Mouse (Mus musculus) heart, embryonic 10.5 days (tissue): Measurements from ENCODE around the gene Fam24a. TPM values are rescaled to one million over a fixed set of nuclear protein-coding genes. Genes with fewer than 3 reads are reported as not detected.
A peak's percentile ranks its signal among the peaks of the same experiment; 100 is the strongest.

ENCODE experiments used
- DNase-seq: peaks from one replicate; pipeline ENCODE4 v3.0.0-alpha.2; 2017; ENCODE audit warnings: low spot score
- H3K27ac ChIP-seq: fragments of 300-500 bp; sonication (generic); 2 replicates; pipeline ENCODE4 v1.5.1; 2016; ENCODE audit warnings: mild to moderate bottlenecking
- H3K27me3 ChIP-seq: fragments of 300-500 bp; sonication (generic); 2 replicates; pipeline ENCODE4 v1.6.1; 2016; ENCODE audit warnings: mild to moderate bottlenecking; ENCODE audit not compliant: poor library complexity, insufficient read depth, severe bottlenecking
- H3K36me3 ChIP-seq: fragments of 300-500 bp; sonication (generic); 2 replicates; pipeline ENCODE4 v1.6.1; 2016; ENCODE audit warnings: mild to moderate bottlenecking, moderate library complexity
- H3K4me1 ChIP-seq: fragments of 300-500 bp; sonication (generic); 2 replicates; pipeline ENCODE4 v1.6.1; 2016; ENCODE audit warnings: mild to moderate bottlenecking
- H3K4me3 ChIP-seq: fragments of 300-500 bp; sonication (generic); 2 replicates; pipeline ENCODE4 v1.5.1; 2016; ENCODE audit warnings: mild to moderate bottlenecking, moderate library complexity
- H3K9me3 ChIP-seq: fragments of 300-500 bp; sonication (generic); 2 replicates; pipeline ENCODE4 v1.6.1; 2016; ENCODE audit warnings: mild to moderate bottlenecking, moderate library complexity
- WGBS: fragments of 180-500 bp; shearing (Covaris S2); methylation state at CpG from one replicate; pipeline ENCODE4 v1.1.7; 2016; 5-methylcytosine and 5-hydroxymethylcytosine counted together
- polyA plus RNA-seq: library from polyadenylated mRNA; unstranded; fragments of >200 nt; fragmentation: Nextera tagmentation; extraction: Ambion mirVana; gene quantifications from 2 replicates; pipeline ENCODE4 v1.2.1, GENCODE M21; 2016

Gene Fam24a
- not detected in 2 replicates for polyA plus RNA-seq

- Histone ChIP-seq H3K27ac (no peak within 1 kb of the TSS), H3K4me3 (no peak within 1 kb of the TSS), H3K27me3 (no peaks in the 10 kb centered on the region), H3K4me1 (peaks cover 7% of the 10 kb centered on the region), H3K9me3 (no peaks in the 10 kb centered on the region), H3K36me3 (peaks cover 4% of the 10 kb centered on the region; the same call in 1 of the 2 replicates)
- 61% methylated on average over 1 of the region's 1 CpGs for WGBS
- no peak for DNase-seq
Measured at GRCm38 (mm10) chr7:131333564-131333963, at the start of gene Fam24a. TSS of gene Fam24a (plus strand) at chr7:131333864.

GRCm38 (mm10) chr7:131297151-131297550 lies 36.5 kb upstream of the Fam24a start:
- WGBS: 70% methylated on average over 8 of the region's 8 CpGs
- Histone ChIP-seq H3K27me3 (no peaks in the 10 kb centered on the region), H3K4me3 (no peak overlapping the region), H3K4me1 (no peaks in the 10 kb centered on the region), H3K9me3 (no peaks in the 10 kb centered on the region), H3K27ac (no peak overlapping the region), H3K36me3 (no peaks in the 10 kb centered on the region)
- no peak for DNase-seq

GRCm38 (mm10) chr7:131303340-131303739 lies 30.3 kb upstream of the Fam24a start:
- no peaks in the 10 kb centered on the region for H3K36me3 ChIP-seq
- H3K27me3 ChIP-seq: no peaks in the 10 kb centered on the region
- 77% methylated on average over 8 of the region's 8 CpGs for WGBS
- peak; percentile 50 for DNase-seq
- no peaks in the 10 kb centered on the region for H3K9me3 ChIP-seq
- H3K27ac ChIP-seq: no peak overlapping the region
- no peaks in the 10 kb centered on the region for H3K4me1 ChIP-seq
- H3K4me3 ChIP-seq: no peak overlapping the region

GRCm38 (mm10) chr7:131306733-131307132 lies 26.9 kb upstream of the Fam24a start:
- H3K9me3 ChIP-seq: no peaks in the 10 kb centered on the region
- WGBS: 82% methylated on average over 5 of the region's 5 CpGs
- no peak overlapping the region for H3K4me3 ChIP-seq
- no peaks in the 10 kb centered on the region for H3K27me3 ChIP-seq
- H3K4me1 ChIP-seq: no peaks in the 10 kb centered on the region
- no peaks in the 10 kb centered on the region for H3K36me3 ChIP-seq
- no peak for DNase-seq
- H3K27ac ChIP-seq: no peak overlapping the region

- Histone ChIP-seq H3K36me3 (no peaks in the 10 kb centered on the region), H3K27ac (no peak overlapping the region), H3K27me3 (no peaks in the 10 kb centered on the region), H3K4me3 (no peak overlapping the region), H3K9me3 (no peaks in the 10 kb centered on the region), H3K4me1 (peaks cover 5% of the 10 kb centered on the region; the same call in 1 of the 2 replicates)
- 84% methylated on average over 7 of the region's 7 CpGs for WGBS
- DNase-seq: no peak
Measured at GRCm38 (mm10) chr7:131314493-131314892, 19.2 kb upstream of the Fam24a start.

- Histone ChIP-seq H3K4me1 (peaks cover 5% of the 10 kb centered on the region; the same call in 1 of the 2 replicates), H3K36me3 (no peaks in the 10 kb centered on the region), H3K4me3 (no peak overlapping the region), H3K9me3 (no peaks in the 10 kb centered on the region), H3K27ac (no peak overlapping the region), H3K27me3 (no peaks in the 10 kb centered on the region)
- no peak for DNase-seq
- 51% methylated on average over 12 of the region's 12 CpGs for WGBS
Measured at GRCm38 (mm10) chr7:131317587-131317986, 16.1 kb upstream of the Fam24a start.

GRCm38 (mm10) chr7:131318340-131318739 lies 15.3 kb upstream of the Fam24a start:
- Histone ChIP-seq H3K9me3 (no peaks in the 10 kb centered on the region), H3K4me1 (peaks cover 5% of the 10 kb centered on the region; the same call in 1 of the 2 replicates), H3K27me3 (no peaks in the 10 kb centered on the region), H3K27ac (no peak overlapping the region), H3K36me3 (no peaks in the 10 kb centered on the region), H3K4me3 (no peak overlapping the region)
- no peak for DNase-seq
- WGBS: 65% methylated on average over 5 of the region's 7 CpGs

GRCm38 (mm10) chr7:131322192-131322591 lies 11.5 kb upstream of the Fam24a start, which contains the start of gene Cuzd1:
TSS of gene Cuzd1 (minus strand) at chr7:131322292.
- Histone ChIP-seq H3K27me3 (no peaks in the 10 kb centered on the region), H3K27ac (no peak within 1 kb of the TSS), H3K4me1 (peaks cover 5% of the 10 kb centered on the region; the same call in 1 of the 2 replicates), H3K9me3 (no peaks in the 10 kb centered on the region), H3K36me3 (no peaks in the 10 kb centered on the region), H3K4me3 (no peak within 1 kb of the TSS)
- no peak for DNase-seq
- WGBS: 90% methylated on average over 2 of the region's 2 CpGs

- no peaks in the 10 kb centered on the region for H3K9me3 ChIP-seq
- 83% methylated on average over 5 of the region's 5 CpGs for WGBS
- H3K27ac ChIP-seq: no peak overlapping the region
- DNase-seq: no peak
- no peak overlapping the region for H3K4me3 ChIP-seq
- no peaks in the 10 kb centered on the region for H3K27me3 ChIP-seq
- no peaks in the 10 kb centered on the region for H3K36me3 ChIP-seq
- peaks cover 7% of the 10 kb centered on the region for H3K4me1 ChIP-seq
Measured at GRCm38 (mm10) chr7:131327054-131327453, 6.6 kb upstream of the Fam24a start.

- peaks cover 7% of the 10 kb centered on the region for H3K4me1 ChIP-seq
- no peaks in the 10 kb centered on the region for H3K9me3 ChIP-seq
- no peaks in the 10 kb centered on the region for H3K27me3 ChIP-seq
- DNase-seq: no peak
- no peak within 1 kb of the TSS for H3K4me3 ChIP-seq
- H3K36me3 ChIP-seq: no peaks in the 10 kb centered on the region
- no peak within 1 kb of the TSS for H3K27ac ChIP-seq
- WGBS: 87% methylated on average over 5 of the region's 5 CpGs
Measured at GRCm38 (mm10) chr7:131329416-131329815, 4.2 kb upstream of the Fam24a start, which contains the start of gene Fam24b. TSS of gene Fam24b (minus strand) at chr7:131329516.

GRCm38 (mm10) chr7:131331688-131332087 lies 2.0 kb upstream of the Fam24a start:
- H3K4me3 ChIP-seq: no peak overlapping the region
- no peaks in the 10 kb centered on the region for H3K27me3 ChIP-seq
- H3K27ac ChIP-seq: no peak overlapping the region
- H3K36me3 ChIP-seq: no peaks in the 10 kb centered on the region
- no peak for DNase-seq
- no peaks in the 10 kb centered on the region for H3K9me3 ChIP-seq
- peaks cover 7% of the 10 kb centered on the region for H3K4me1 ChIP-seq
- 55% methylated on average over 2 of the region's 2 CpGs for WGBS

- Histone ChIP-seq H3K4me1 (no peaks in the 10 kb centered on the region), H3K9me3 (no peaks in the 10 kb centered on the region), H3K27me3 (no peaks in the 10 kb centered on the region), H3K36me3 (peaks cover 32% of the 10 kb centered on the region), H3K27ac (no peak overlapping the region), H3K4me3 (no peak overlapping the region)
- 80% methylated on average over 8 of the region's 8 CpGs for WGBS
- no peak for DNase-seq
Measured at GRCm38 (mm10) chr7:131337502-131338068, 3.9 kb downstream of the Fam24a start.

- WGBS: 91% methylated on average over 7 of the region's 7 CpGs
- Histone ChIP-seq H3K9me3 (no peaks in the 10 kb centered on the region), H3K27ac (no peak overlapping the region), H3K4me1 (no peaks in the 10 kb centered on the region), H3K27me3 (no peaks in the 10 kb centered on the region), H3K36me3 (peaks cover 80% of the 10 kb centered on the region), H3K4me3 (no peak overlapping the region)
- DNase-seq: no peak
Measured at GRCm38 (mm10) chr7:131345856-131346541, 12.3 kb downstream of the Fam24a start.
